Mouse (Mus musculus) brain, embryonic 14.5 days (tissue): ENCODE measurements around the gene Hectd4. TPM values are rescaled to one million over a fixed set of nuclear protein-coding genes. Genes with fewer than 3 reads are reported as not detected.
A peak's percentile ranks its signal among the peaks of the same experiment; 100 is the strongest.

Experiments used
- DNase-seq: peaks from one replicate; pipeline ENCODE4 v3.0.0-alpha.2; 2011; ENCODE audit warnings: low read depth
- CTCF ChIP-seq: fragments of 200-500 bp; IDR thresholded peaks from 2 replicates; pipeline ENCODE4 v1.5.1; 2012; ENCODE audit warnings: inconsistent platforms, mild to moderate bottlenecking, moderate library complexity, borderline replicate concordance; ENCODE audit not compliant: insufficient read depth, insufficient read length; ENCODE audit errors: extremely low read depth
- POLR2A ChIP-seq: fragments of 200-500 bp; IDR thresholded peaks from 2 replicates; pipeline ENCODE4 v1.6.1; 2012; ENCODE audit warnings: mild to moderate bottlenecking, inconsistent platforms, borderline replicate concordance; ENCODE audit not compliant: poor library complexity, insufficient read depth, insufficient read length, severe bottlenecking; ENCODE audit errors: extremely low read depth
- polyA plus RNA-seq: library from polyadenylated mRNA; depleted of rRNA; stranded (reverse); fragments of >200 nt; gene quantifications from 2 replicates; pipeline ENCODE4 v1.2.3, GENCODE M21; 2012

Hectd4 gene
- polyA plus RNA-seq, 1 experiment: 75.7 TPM

GRCm38 (mm10) chr5:121311576-121311975 lies 91.6 kb downstream of the Hectd4 start:
- no peak for TF ChIP-seq POLR2A
- no peak for TF ChIP-seq CTCF
- no peak for DNase-seq

DNA sequence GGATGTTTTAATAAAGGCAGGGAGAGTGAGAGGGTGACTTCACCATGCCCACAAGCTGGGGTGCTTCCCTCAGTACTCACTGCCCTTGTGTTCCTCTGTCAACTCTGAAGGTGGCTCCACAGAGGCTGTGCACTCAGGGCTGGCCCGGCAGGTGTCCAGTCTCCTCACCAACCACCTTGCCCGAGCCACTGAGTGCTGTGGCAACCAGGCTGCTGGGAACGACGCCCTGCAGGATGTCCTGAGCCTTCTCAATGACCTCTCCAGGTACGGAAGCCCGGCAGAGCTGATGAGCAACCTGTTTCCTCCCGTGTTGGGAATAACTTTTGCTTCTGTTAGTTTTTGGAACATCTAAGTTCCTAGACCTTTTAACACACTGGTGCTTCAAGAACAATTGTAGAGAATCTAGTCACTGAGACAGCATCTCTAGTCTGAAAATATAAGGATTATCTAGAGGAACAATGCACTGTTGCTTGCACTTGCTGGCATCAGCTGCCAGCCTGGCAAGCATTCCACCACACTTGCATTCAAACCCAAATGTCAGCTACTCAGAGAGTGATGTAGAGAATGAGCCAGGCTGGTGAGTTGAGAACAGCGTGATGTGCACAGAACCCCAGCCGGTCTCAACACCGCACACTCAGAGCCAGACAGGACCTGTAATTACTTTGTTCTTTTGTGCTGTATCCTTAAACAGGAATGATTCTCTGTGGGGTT lies 93.9 kb downstream of the Hectd4 start:
- DNase-seq: peak; percentile 14
- no peak for TF ChIP-seq CTCF
- no peak for TF ChIP-seq POLR2A

DNA sequence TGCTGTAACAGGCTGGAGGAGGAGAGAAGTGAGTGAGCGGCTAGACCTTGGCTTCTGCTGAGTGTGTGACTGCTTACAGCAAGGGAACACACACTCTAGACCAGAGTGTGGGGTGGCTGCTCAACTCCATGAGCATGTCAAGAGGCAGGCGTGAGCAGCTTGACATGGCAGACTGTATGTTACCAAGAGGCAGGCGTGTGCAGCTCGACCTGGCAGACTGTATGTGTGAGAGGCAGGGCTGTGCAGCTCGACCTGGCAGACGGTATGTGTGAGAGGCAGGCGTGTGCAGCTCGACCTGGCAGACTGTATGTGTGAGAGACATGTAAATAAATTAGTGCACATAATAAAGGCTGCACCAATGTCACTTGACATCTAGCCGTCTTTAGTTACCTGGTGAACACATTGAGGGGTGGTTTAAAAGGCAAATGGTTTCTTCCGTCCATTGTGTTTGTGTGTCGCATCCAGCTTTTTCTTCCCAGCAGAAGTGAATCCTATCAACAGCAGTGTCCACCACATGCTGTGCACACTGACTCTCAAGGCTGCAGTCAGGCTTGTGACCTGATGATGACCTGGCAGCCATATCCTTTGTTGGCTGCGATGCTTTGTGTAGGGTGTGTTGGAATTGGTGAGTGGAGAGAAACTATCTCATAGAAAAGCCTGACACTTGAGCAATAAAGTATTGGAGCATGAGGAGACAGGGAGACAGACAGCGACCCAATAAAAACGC lies 106.2 kb downstream of the Hectd4 start:
- no peak for TF ChIP-seq POLR2A
- TF ChIP-seq CTCF: no peak
- DNase-seq: peak; percentile 39

GRCm38 (mm10) chr5:121329333-121330058 lies 109.5 kb downstream of the Hectd4 start:
- DNase-seq: no peak
- TF ChIP-seq POLR2A: no peak
- no peak for TF ChIP-seq CTCF

DNA sequence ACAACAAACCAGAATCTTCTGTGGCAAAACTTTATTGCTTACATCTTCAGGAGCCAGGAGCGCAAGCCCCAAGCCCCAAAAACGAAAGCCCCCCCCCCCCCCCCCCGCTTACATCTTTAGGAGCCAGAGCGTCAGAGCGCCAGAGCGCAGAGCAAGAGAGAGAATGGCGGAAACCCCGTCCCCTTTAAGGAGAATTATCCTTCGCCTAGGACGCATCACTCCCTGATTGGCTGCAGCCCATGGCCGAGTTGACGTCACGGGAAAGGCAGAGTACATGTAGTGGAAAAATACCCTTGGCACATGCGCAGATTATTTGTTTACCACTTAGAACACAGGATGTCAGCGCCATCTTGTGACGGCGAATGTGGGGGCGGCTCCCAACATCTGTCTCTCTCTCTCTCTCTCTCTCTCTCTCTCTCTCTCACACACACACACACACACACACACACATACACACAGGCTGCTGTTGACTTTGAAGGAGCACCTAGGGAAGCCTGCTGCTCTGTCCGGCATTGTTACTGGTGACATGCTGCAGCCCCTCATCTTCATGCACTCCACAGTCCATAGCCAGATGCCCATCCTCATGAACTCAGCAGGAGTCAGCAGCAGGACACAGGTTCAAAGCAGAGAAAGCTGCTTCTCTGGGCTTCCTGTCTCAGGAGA lies 110.3 kb downstream of the Hectd4 start:
- DNase-seq: peak; percentile 41

DNA sequence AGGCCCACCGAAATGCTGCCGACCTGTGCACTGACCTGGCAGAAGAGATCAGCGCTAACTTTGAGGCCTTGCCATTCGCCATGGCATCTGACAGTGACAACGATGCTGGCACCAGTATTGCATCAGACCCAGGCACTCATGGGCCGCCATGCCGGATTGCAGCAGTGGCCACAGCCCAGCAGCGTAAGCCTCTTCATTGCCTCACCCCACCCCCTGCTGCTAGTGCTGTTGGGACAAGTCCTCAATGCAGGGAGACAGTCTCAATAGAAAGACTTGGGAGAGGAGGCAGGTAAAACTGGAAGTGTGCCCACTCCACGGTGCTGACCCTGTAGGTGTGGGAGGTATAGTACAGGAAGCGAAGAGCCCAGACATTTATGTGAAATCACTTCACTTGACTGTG lies 111.7 kb downstream of the Hectd4 start:
- DNase-seq: no peak
- TF ChIP-seq POLR2A: no peak
- no peak for TF ChIP-seq CTCF

GRCm38 (mm10) chr5:121333976-121334375 lies 114.0 kb downstream of the Hectd4 start:
- no peak for DNase-seq
- TF ChIP-seq CTCF (no peak), POLR2A (no peak)

DNA sequence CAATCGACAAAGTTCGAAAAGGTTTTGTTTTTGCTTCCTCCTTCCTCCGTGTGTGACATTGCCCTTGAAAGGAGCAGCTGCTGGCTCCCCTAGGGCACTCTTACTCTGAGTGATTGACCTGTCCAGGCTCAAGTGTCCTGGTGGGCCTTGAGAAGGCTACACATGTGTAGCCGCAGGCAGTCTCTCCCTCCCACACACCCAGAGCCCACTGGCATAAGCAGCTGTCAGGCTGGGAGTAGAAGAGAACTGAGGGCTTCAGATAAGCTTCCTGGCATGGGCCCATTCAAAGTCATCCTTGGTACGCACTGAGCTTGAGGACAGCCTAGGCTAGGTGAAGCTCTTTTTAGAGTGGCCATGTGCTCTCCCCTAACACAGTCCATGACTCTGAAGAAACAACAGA lies 114.4 kb downstream of the Hectd4 start:
- no peak for DNase-seq
- no peak for TF ChIP-seq CTCF
- no peak for TF ChIP-seq POLR2A

DNA sequence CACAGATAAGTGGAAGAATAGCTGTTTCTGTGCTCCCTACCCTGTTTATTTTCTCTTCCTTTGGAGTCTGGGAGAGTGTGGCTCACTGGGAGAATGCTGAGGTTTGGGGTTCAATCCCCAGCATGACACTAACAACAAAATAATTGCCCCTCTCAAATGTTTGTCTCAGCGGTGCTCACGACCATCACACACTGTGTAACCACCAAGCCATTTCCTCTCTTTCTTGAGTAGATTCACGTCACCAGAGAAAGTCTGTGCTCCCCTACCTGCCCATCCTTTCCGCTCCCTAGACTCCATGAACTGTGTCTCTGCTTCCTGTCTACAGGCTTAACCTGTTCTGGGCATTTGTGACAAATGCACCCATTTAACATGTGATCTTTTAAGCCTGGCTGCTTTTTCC lies 115.4 kb downstream of the Hectd4 start:
- no peak for TF ChIP-seq POLR2A
- TF ChIP-seq CTCF: no peak
- no peak for DNase-seq

DNA sequence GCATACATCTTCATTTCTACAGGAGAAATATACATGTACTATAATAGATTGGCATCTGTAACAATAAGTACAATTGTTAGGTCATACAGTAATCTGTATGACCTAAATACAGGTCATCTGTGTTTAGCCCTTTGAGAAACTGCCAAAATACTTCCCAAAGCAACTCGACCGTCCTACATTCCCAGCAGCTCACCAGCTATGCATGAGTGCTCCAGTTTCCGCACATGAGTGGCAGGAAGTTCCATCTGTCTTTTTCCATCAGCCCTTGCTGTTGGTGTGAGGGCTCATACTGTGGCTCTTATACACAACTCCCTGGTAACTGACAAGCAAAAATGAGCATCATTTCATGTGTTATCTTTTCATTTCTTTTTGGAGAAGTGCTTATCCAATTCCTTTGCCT lies 116.0 kb downstream of the Hectd4 start:
- TF ChIP-seq CTCF: no peak
- TF ChIP-seq POLR2A: no peak
- no peak for DNase-seq

DNA sequence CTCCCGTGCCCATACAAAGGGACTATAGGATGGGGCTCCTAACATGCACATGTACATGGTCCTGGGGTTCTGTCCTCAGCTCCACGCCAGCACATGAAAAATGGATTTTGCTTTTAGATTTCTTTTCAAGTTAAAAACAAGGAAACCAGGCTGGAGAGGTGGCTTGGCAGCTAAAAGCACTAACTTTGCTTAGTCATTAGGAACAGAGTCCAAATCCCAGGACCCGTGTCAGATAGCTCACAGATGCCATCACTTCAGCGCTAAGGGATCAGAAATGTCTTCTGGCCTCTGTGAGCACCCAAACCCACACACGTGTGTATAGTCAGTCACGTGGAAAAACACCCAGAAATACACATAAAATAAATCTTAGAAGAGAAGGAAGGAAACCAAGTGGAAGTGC lies 116.8 kb downstream of the Hectd4 start:
- no peak for DNase-seq
- TF ChIP-seq CTCF: no peak
- no peak for TF ChIP-seq POLR2A

DNA sequence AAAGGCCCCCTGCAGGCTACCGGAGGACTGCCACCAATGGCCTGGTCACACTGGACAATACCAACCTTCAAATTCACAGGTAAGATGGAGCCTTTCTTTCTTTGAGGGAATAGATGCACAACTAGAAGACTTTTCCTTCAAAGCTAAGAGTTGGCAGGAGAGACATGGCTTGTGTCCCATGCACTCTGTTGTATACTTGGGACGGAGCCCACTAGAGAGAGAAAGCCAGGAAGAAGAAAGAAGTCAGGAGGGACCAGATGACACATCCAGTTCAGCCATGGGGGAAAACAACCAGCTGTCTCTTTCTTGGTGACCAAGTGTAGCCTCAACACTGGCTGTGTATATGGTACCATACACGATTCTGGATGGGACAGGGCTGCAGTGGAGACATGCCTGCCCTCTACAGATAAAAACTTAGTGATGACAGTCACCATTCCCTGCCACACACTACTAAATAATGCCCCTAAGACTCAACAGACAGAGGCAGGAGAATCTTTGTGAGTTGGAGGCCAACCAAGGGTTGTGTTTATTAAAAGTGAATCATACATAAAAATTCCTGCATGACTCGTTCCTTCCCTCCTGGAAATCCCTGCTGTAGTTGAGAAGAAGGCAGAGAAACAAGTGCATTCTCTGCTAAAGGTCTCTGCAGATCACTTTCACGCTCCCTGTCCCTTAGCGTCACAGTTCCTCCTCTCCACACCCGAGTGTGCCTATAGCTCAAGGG lies 119.7 kb downstream of the Hectd4 start:
- TF ChIP-seq POLR2A (no peak), CTCF (no peak)
- no peak for DNase-seq
